Mouse (Mus musculus): ENCODE data around the gene Tpsg1.

Tpsg1 gene

DNA sequence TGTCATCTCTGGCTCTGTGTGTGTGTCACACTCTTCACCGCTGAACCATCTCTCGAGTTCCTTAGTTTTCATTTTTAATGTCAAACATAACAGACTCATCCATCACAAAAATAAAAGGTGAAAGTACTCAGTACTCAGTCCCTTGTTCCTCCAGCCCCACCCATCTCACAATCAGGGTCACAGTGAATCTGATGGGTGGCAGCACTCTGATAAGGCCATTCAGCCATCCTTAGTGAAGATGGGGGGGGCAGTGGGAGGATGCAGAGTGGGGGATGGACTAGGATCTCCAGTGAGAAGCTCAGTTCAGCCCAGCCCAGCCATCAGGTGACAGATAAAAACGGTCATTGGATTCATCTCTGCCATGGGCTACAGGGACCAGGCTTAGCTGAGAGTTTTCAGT is at the start of gene Tpsg1:
Tpsg1 (plus strand) TSS at position 301 of the 400 bp plus-strand sequence.
- DNase-seq = no peak

DNA sequence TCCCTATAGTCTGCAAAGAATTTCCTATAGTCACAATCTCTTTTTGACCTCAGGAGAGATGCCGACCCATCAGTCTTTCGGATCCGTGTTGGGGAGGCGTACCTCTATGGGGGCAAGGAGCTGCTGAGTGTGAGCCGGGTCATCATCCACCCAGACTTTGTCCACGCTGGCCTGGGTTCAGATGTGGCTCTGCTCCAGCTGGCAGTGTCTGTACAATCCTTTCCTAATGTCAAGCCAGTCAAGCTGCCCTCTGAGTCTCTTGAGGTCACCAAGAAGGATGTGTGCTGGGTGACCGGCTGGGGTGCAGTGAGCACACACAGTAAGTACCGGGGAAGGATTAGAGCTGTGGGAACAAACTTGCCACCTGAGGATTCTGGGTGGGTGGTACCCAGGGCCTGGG is 48.3 kb upstream of the Tpsg1 start:
- no peak for DNase-seq

GRCm38 (mm10) chr17:25322930-25323329 is 46.1 kb upstream of the Tpsg1 start:
- no peak for DNase-seq

- DNase-seq = no peak
Observed at GRCm38 (mm10) chr17:25332321-25332720, 36.8 kb upstream of the Tpsg1 start.

- peak in 1 of 2 experiments; percentile 39 for DNase-seq
Observed at GRCm38 (mm10) chr17:25333943-25334342, 35.1 kb upstream of the Tpsg1 start.

DNA sequence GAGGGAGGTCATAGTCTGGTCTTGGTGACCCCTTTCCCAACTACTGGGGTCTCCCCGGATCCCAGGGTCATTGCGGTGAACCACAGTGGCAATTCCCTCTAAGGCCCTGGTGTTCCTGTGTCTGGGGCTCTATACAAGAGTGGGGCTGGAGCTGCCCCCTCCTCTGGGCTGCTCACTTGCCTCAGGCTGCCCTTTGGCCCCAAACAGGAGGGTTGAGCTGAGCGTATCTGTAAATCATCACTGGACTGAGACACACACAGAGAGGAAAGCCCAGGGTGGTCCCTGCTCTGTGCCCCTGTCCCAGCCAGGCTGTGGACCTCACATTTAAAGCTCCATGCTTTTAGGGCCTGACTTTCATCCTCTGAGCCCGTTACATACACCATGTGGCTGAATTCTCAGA is 30.9 kb upstream of the Tpsg1 start:
- no peak for DNase-seq

DNA sequence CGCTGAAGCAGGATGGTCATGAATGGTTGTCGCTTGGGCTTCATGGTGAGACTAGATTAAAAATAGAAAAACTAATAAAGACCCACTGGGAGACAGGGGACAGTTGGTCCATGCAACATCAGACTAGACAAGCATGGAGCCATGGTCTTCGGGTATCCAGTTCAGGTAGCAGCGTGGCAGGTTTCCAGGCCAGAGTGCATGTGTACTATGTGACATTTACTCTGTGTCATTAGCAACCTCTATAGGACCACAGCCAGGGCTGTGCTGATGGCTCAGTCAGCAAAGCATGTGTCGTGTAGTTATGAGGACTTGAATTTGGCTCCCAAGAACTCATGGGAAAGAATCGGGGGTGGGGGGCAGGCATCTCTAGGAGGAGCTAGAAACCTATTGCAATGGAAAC is 29.1 kb upstream of the Tpsg1 start:
- DNase-seq = no peak

DNA sequence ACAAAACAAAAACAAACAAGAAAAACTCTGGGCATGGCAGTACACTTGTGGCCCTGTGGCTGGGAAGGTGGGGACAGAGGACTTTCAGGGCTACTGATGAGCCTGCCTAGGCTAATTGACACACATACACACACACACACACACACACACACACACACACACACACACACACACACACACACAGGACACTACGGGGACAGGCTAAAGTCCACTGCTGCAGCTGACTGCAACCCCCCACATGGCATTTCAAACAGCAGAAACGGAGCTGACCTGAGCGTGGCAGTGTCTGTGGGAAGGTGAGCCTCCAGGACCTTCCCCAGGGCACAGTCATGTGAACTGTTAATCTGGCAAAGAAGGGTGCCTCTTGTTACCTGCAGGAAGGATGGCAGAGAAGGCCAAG is 27.6 kb upstream of the Tpsg1 start:
- DNase-seq = no peak

DNA sequence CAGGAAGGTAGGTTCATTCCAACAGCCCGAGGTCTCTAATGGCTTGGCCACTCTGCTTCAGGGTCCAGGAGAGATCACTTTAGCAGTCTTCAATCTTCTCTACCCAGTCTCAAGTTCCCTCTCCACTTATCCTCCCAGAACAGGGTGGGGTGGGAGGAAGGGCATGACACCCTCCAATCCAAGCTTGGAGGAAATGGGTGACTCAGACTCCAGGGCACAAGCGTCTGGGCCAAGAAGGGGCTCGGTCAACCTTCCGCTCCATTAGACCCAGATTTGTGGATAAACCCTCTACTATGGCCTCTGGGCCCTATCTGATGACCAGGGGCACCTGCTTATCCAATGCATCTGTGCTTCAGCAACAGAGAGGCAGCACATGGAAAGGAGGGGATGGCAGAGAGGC is 23.6 kb upstream of the Tpsg1 start, which contains the start of gene Tpsab1:
Tpsab1 (minus strand) TSS at position 101 of the 400 bp plus-strand sequence.
- no peak for DNase-seq

DNA sequence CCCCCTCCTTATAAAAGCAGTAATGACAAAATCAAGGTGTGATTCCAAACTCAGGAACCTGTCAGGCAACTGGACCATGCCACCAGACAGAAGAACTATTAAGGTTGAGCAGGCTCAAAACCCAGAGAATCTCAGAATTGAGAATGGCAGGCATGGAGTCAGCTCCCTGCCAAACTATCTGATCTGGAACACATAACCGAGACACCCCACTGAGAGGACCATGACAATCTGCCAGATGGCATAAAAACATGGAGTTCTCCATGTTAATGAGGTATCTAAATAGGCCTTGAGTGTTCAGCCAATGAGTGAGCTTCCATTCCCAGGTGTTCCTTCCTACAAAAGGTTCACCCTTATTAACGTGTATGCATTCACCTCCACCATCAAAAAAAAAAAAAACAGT is 7.8 kb upstream of the Tpsg1 start:
- DNase-seq = no peak

DNA sequence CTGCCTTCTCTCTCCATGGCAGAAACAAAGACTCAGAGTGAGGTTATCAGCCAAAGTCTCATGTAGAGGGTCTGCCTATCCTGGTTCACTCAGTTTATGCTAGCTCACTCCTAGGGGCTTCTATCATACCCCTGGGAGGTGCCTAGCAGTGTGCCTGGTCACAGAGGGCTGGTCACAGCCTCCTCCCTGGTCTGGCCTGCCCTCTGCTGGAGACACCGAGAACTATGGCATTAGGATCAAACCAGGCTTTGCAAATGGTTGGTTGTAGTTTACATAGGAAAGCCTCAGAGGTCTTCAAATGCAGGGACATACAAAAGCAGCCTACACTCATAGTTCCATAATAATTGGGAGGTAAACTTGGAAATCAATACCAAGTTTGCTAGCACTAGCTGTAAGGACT is 5.3 kb upstream of the Tpsg1 start:
- DNase-seq = peak in 1 of 2 experiments; percentile 44

GRCm38 (mm10) chr17:25366005-25366404 is 3.1 kb upstream of the Tpsg1 start, which contains the start of gene Tpsb2:
Gene Tpsb2 (plus strand): TSS chr17:25366305.
- no peak for DNase-seq

GRCm38 (mm10) chr17:25372491-25372890 is 3.4 kb downstream of the Tpsg1 start:
- DNase-seq = no peak

GRCm38 (mm10) chr17:25374011-25374410 is 4.9 kb downstream of the Tpsg1 start:
- no peak for DNase-seq

DNA sequence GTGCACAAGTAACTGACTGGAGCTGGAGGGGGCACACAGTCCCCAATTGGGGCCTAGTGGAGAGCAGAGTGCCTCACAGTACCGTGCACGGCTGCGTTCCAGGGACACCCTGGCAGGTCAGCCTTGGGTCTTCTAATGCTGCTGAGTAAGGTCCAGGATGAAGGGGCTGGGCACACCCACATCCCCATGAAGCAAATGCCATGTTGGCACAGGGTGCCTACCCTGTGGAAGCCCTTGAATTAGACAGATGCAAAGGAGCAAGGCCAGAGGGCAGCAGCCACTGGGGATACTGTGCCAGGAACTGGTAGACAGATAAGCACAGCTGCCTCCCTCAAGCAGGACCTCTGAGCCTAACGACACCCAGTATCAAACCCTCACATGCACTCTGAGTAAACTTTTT is 25.5 kb downstream of the Tpsg1 start:
- DNase-seq = no peak

- DNase-seq = peak; percentile 32 to 74
Observed at GRCm38 (mm10) chr17:25397804-25398519, 28.9 kb downstream of the Tpsg1 start.

- no peak for DNase-seq
Observed at GRCm38 (mm10) chr17:25398520-25398838, 29.4 kb downstream of the Tpsg1 start.

GRCm38 (mm10) chr17:25400443-25400842 is 31.4 kb downstream of the Tpsg1 start:
- DNase-seq = peak in 1 of 2 experiments; percentile 6

GRCm38 (mm10) chr17:25401491-25401890 is 32.4 kb downstream of the Tpsg1 start:
- no peak for DNase-seq

DNA sequence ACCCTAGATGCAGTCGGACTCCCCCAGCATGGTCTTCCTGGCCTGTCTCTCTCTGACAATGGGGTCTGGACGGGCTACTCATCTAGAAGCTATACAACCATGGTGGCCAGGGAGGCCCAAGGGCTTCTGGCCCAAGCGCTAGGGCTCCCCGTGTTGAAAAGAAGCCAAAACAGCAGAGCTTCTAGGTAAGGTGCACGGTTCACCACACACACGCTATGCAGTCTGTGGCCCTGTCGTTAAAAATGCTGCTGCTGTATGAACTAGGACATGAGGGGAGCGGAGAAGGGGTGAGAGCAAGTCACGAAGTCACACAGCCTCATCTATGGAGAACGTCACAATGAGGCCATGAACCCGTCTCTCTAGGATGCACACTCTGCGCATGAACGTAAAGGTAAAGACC is 33.2 kb downstream of the Tpsg1 start:
- DNase-seq = no peak

- DNase-seq = no peak
Observed at GRCm38 (mm10) chr17:25404190-25404589, 35.1 kb downstream of the Tpsg1 start.

DNA sequence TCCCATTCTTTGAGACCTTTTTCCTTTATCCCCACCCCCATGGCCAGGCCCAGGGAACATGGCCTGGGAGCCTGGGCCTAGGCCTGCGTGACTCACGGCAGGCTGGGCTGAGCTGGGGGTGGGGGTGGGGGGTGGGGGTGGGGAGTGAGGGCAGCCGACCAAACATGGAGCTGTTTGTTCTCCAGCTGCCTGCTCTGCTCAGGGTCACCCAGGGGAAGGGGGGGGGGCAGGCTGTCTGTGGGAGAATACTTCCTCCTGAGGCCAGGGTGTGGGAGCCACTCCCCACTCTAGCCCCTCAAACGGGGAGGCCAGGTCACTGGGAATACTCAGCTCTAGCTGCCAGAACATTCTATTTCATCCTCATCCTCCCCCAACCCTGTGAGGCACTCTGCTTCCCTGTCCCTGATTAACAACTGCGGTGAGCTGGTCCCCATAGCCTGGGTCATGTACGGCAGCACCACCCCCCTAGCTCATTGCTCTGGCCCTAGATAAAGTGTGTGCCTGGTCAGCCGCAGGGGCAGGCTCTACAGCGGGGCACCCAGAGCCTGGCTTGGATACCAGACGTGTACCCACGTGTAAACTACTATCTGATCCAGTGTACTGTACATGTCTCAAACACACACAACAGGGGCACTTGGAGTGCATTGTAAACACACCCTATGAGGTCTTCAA is 36.3 kb downstream of the Tpsg1 start:
- no peak for DNase-seq

- no peak for DNase-seq
Observed at GRCm38 (mm10) chr17:25406011-25406441, 37.0 kb downstream of the Tpsg1 start.

GRCm38 (mm10) chr17:25407352-25407751 is 38.3 kb downstream of the Tpsg1 start:
- DNase-seq = no peak

Data from spleen, adult 18-20 months (tissue).